In genomic region chr6:18030868-18031508, GRCm38 (mm10) we compare ENCODE assay signal across 7 mouse cellular contexts. TPM values are rescaled to one million over a fixed set of nuclear protein-coding genes. Genes with fewer than 3 reads are reported as not detected.
DNase-seq lines count a peak whose midpoint lies in the region; ATAC-seq and TF ChIP-seq lines count a peak whose summit lies in the region.

No protein-coding gene starts in this region.

- DNase-seq in lung, postnatal 0 days (ENCODE audit: low spot score), result peak; percentile 9
- DNase-seq in lung, postnatal 10 days, result no peak
- DNase-seq in intestine, embryonic 14.5 days (ENCODE audit: low spot score), result no peak
- no peak for DNase-seq in right cerebral cortex, postnatal 36 days (ENCODE audit: low spot score in 2 of 2)
- DNase-seq in adrenal gland, postnatal 10 days, result no peak

- no peaks in the 10 kb centered on the region for H3K36me3 ChIP-seq in lung, postnatal 0 days (ENCODE audit: insufficient read depth, low read length)
- no peaks in the 10 kb centered on the region for H3K36me3 ChIP-seq in forebrain, embryonic 13.5 days (ENCODE audit: poor library complexity, severe bottlenecking)
- no peaks in the 10 kb centered on the region for H3K36me3 ChIP-seq in intestine, embryonic 14.5 days (ENCODE audit: control insufficient read depth, insufficient read depth, low read length)
- no peaks in the 10 kb centered on the region for H3K36me3 ChIP-seq in neural tube, embryonic 12.5 days

- no peaks in the 10 kb centered on the region for H3K9me3 ChIP-seq in lung, postnatal 0 days (ENCODE audit: low read length)
- no peaks in the 10 kb centered on the region for H3K9me3 ChIP-seq in forebrain, embryonic 13.5 days (replicated peaks)
- H3K9me3 ChIP-seq in intestine, embryonic 14.5 days (ENCODE audit: control insufficient read depth, low read length), result no peaks in the 10 kb centered on the region
- H3K9me3 ChIP-seq in neural tube, embryonic 12.5 days, result no peaks in the 10 kb centered on the region

- peak; percentile 23 for ATAC-seq in lung, postnatal 0 days
- ATAC-seq in forebrain, embryonic 13.5 days, result peak; percentile 17
- ATAC-seq in intestine, embryonic 14.5 days (replicated peaks; ENCODE audit: low FRiP score, low TSS enrichment, low read depth), result no peak; the same call in 1 of the 2 replicates
- peak; percentile 18; the same call in 1 of the 2 replicates for ATAC-seq in neural tube, embryonic 12.5 days (ENCODE audit: low FRiP score, low read depth)

- peak overlapping the region; percentile 64 for H3K4me2 ChIP-seq in lung, postnatal 0 days (replicated peaks; ENCODE audit: low read depth, low read length)
- peak overlapping the region; percentile 76 for H3K4me2 ChIP-seq in forebrain, embryonic 13.5 days
- peak overlapping the region; percentile 76 for H3K4me2 ChIP-seq in intestine, embryonic 14.5 days (ENCODE audit: low read length)
- peak overlapping the region; percentile 92 for H3K4me2 ChIP-seq in neural tube, embryonic 12.5 days (replicated peaks)

- TF ChIP-seq EP300 in lung, postnatal 0 days (IDR thresholded peaks at IDR 0.05), result no peak

- peak overlapping the region; percentile 81 for H3K27ac ChIP-seq in lung, postnatal 0 days (ENCODE audit: low read length)
- H3K27ac ChIP-seq in forebrain, embryonic 13.5 days, result no peak overlapping the region
- H3K27ac ChIP-seq in intestine, embryonic 14.5 days (ENCODE audit: low read depth), result no peak overlapping the region
- H3K27ac ChIP-seq in neural tube, embryonic 12.5 days, result no peak overlapping the region

- H3K27me3 ChIP-seq in lung, postnatal 0 days (replicated peaks; ENCODE audit: insufficient read depth, low read length), result peaks cover 10% of the 10 kb centered on the region
- peaks cover 45% of the 10 kb centered on the region for H3K27me3 ChIP-seq in forebrain, embryonic 13.5 days
- H3K27me3 ChIP-seq in intestine, embryonic 14.5 days (replicated peaks; ENCODE audit: control insufficient read depth, insufficient read depth, low read length), result peaks cover 49% of the 10 kb centered on the region
- H3K27me3 ChIP-seq in neural tube, embryonic 12.5 days (replicated peaks), result peaks cover 38% of the 10 kb centered on the region

- WGBS in lung, postnatal 0 days, result 6% methylated on average over 12 of the region's 12 CpGs
- WGBS in forebrain, embryonic 13.5 days, result 7% methylated on average over 12 of the region's 12 CpGs
- WGBS in intestine, embryonic 14.5 days, result 11% methylated on average over 12 of the region's 12 CpGs
- 9% methylated on average over 12 of the region's 12 CpGs for WGBS in neural tube, embryonic 12.5 days

- H3K4me3 ChIP-seq in lung, postnatal 0 days (ENCODE audit: low read depth, low read length), result peak overlapping the region; percentile 44
- peak overlapping the region; percentile 42 for H3K4me3 ChIP-seq in forebrain, embryonic 13.5 days
- H3K4me3 ChIP-seq in intestine, embryonic 14.5 days (ENCODE audit: low read depth, low read length), result peak overlapping the region; percentile 42
- peak overlapping the region; percentile 38 for H3K4me3 ChIP-seq in neural tube, embryonic 12.5 days

- H3K4me1 ChIP-seq in lung, postnatal 0 days (ENCODE audit: insufficient read depth, low read depth, low read length), result peaks cover 3% of the 10 kb centered on the region; the same call in 1 of the 2 replicates
- peaks cover 22% of the 10 kb centered on the region for H3K4me1 ChIP-seq in forebrain, embryonic 13.5 days
- peaks cover 15% of the 10 kb centered on the region; the same call in 1 of the 2 replicates for H3K4me1 ChIP-seq in intestine, embryonic 14.5 days (replicated peaks; ENCODE audit: control insufficient read depth, insufficient read depth, low read length)
- H3K4me1 ChIP-seq in neural tube, embryonic 12.5 days, result peaks cover 19% of the 10 kb centered on the region

- H3K9ac ChIP-seq in lung, postnatal 0 days (replicated peaks; ENCODE audit: low read depth), result peak overlapping the region; percentile 29; the same call in 1 of the 2 replicates
- H3K9ac ChIP-seq in forebrain, embryonic 13.5 days, result 0 out of 2 replicates have a peak overlapping the region, but pooled peaks have one; percentile 39
- no peak overlapping the region for H3K9ac ChIP-seq in intestine, embryonic 14.5 days (ENCODE audit: low read length)
- 0 out of 2 replicates have a peak overlapping the region, but pooled peaks have one; percentile 33 for H3K9ac ChIP-seq in neural tube, embryonic 12.5 days

- TF ChIP-seq CTCF in lung, postnatal 0 days (IDR thresholded peaks at IDR 0.05), result no peak

RNA-seq across cellular contexts. Expression of gene Wnt2, which starts 0.6 kb away (rescaled TPM):
- polyA plus RNA-seq in lung, postnatal 0 days (2015; fragmentation: Nextera tagmentation; extraction: Ambion mirVana), result 54.6 and 56.1 TPM in 2 replicates
- polyA plus RNA-seq in forebrain, embryonic 13.5 days (2015; fragmentation: Nextera tagmentation; extraction: Ambion mirVana), result not detected in 2 replicates
- polyA plus RNA-seq in intestine, embryonic 14.5 days (2014; fragmentation: Nextera tagmentation; extraction: Ambion mirVana), result 0.35 and 0.66 TPM in 2 replicates
- 1.2 and 1.6 TPM in 2 replicates for polyA plus RNA-seq in neural tube, embryonic 12.5 days (2016; fragmentation: Nextera tagmentation; extraction: Ambion mirVana)
- total RNA-seq in adrenal gland, postnatal 10 days (2021), result 1 to 10 TPM in 1 of 2 experiments, under 1 TPM in 1; 0.79 to 1.2 TPM

Comparison
In these comparisons a context has a peak if more than half of its experiments do, and no peak if none do; other contexts are left out.
1. RNA of gene Wnt2, which starts 0.6 kb away (polyA plus RNA-seq): 54.6 to 56.1 TPM in lung, postnatal 0 days; 1.2 to 1.6 TPM in neural tube, embryonic 12.5 days, 0.35 to 0.66 TPM in intestine, embryonic 14.5 days and not detected in forebrain, embryonic 13.5 days; every median in the first group is over 10 times any median in the second.
2. Peak in every context shown above with its lines, with median percentiles within 50 percentile points of each other: H3K4me2 ChIP-seq and H3K4me3 ChIP-seq.